In the genomic region with DNA sequence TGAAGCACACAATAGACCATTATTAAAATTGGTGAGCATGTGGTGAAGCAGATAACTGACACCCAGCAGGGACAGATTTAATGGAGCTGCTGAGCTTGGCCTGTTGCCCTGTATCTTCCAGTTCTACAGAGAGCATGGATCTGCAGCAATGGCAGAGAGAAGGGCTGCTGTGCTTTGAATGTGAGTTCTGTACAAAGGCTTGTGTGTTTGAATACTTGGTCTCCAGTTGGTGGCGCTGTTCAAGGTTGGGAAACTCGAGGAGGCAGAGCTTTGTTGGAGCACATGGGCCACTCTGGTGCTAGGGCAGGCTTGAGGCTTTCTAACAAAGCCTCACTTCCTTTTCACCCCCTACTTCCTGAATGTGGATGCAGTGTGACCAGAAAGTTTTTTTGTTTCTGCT, we compare ENCODE assay signal across 8 mouse cellular contexts.
DNase-seq lines count a peak whose midpoint lies in the region; ATAC-seq and TF ChIP-seq lines count a peak whose summit lies in the region.

No protein-coding gene starts in this region.

- no peaks in the 10 kb centered on the region for H3K27me3 ChIP-seq in hindbrain, embryonic 11.5 days (ENCODE audit: control insufficient read depth, insufficient read depth, low read length)
- H3K27me3 ChIP-seq in midbrain, embryonic 14.5 days (ENCODE audit: control insufficient read depth, insufficient read depth, low read length) = no peaks in the 10 kb centered on the region
- H3K27me3 ChIP-seq in lung, postnatal 0 days (replicated peaks; ENCODE audit: insufficient read depth, low read length) = no peaks in the 10 kb centered on the region

- TF ChIP-seq CTCF in lung, postnatal 0 days (IDR thresholded peaks at IDR 0.05) = no peak

- peak; percentile 21 for DNase-seq in adrenal gland, postnatal 14 days
- DNase-seq in adrenal gland, adult 2 months = no peak
- DNase-seq in cerebellum, adult 9-11 months = peak; percentile 83
- DNase-seq in hindbrain, embryonic 11.5 days (ENCODE audit: low spot score) = peak; percentile 61
- peak; percentile 74 for DNase-seq in midbrain, embryonic 14.5 days
- no peak for DNase-seq in ovary, postnatal 14 days (ENCODE audit: low spot score)
- DNase-seq in lung, postnatal 0 days (ENCODE audit: low spot score) = no peak
- DNase-seq in heart, postnatal 25 days (ENCODE audit: low spot score) = no peak

- 7% methylated on average over 2 of the region's 2 CpGs for WGBS in hindbrain, embryonic 11.5 days
- 4% methylated on average over 2 of the region's 2 CpGs for WGBS in midbrain, embryonic 14.5 days
- 10% methylated on average over 2 of the region's 2 CpGs for WGBS in lung, postnatal 0 days

- H3K36me3 ChIP-seq in hindbrain, embryonic 11.5 days (ENCODE audit: control insufficient read depth, insufficient read depth, low read length) = no peaks in the 10 kb centered on the region
- H3K36me3 ChIP-seq in midbrain, embryonic 14.5 days (ENCODE audit: control insufficient read depth, insufficient read depth, low read length) = no peaks in the 10 kb centered on the region
- no peaks in the 10 kb centered on the region for H3K36me3 ChIP-seq in lung, postnatal 0 days (ENCODE audit: insufficient read depth, low read length)

- no peaks in the 10 kb centered on the region for H3K9me3 ChIP-seq in hindbrain, embryonic 11.5 days (ENCODE audit: control insufficient read depth, low read length)
- no peaks in the 10 kb centered on the region for H3K9me3 ChIP-seq in midbrain, embryonic 14.5 days (ENCODE audit: control insufficient read depth, low read length)
- H3K9me3 ChIP-seq in lung, postnatal 0 days (ENCODE audit: low read length) = no peaks in the 10 kb centered on the region

- TF ChIP-seq EP300 in lung, postnatal 0 days (IDR thresholded peaks at IDR 0.05) = no peak

- peak; percentile 75 for ATAC-seq in hindbrain, embryonic 11.5 days (ENCODE audit: low FRiP score)
- ATAC-seq in midbrain, embryonic 14.5 days (ENCODE audit: low FRiP score, low TSS enrichment) = peak; percentile 70; the same call in 1 of the 2 replicates
- no peak for ATAC-seq in lung, postnatal 0 days

- no peak overlapping the region for H3K4me3 ChIP-seq in hindbrain, embryonic 11.5 days (ENCODE audit: low read depth, low read length)
- no peak overlapping the region for H3K4me3 ChIP-seq in midbrain, embryonic 14.5 days (replicated peaks; ENCODE audit: low read depth, low read length)
- no peak overlapping the region for H3K4me3 ChIP-seq in lung, postnatal 0 days (ENCODE audit: low read depth, low read length)

- H3K9ac ChIP-seq in hindbrain, embryonic 11.5 days (ENCODE audit: low read depth, low read length) = no peak overlapping the region
- no peak overlapping the region for H3K9ac ChIP-seq in midbrain, embryonic 14.5 days (replicated peaks; ENCODE audit: low read length)
- H3K9ac ChIP-seq in lung, postnatal 0 days (replicated peaks; ENCODE audit: low read depth) = no peak overlapping the region

- intact Hi-C loops in heart, postnatal 25 days (cut with DNase I) = no loop called here

- no peaks in the 10 kb centered on the region for H3K4me1 ChIP-seq in hindbrain, embryonic 11.5 days (replicated peaks; ENCODE audit: control insufficient read depth, insufficient read depth, low read length)
- H3K4me1 ChIP-seq in midbrain, embryonic 14.5 days (ENCODE audit: control insufficient read depth, insufficient read depth, low read length) = 0 out of 2 replicates have a peak, but pooled peaks cover 6% of the 10 kb centered on the region
- H3K4me1 ChIP-seq in lung, postnatal 0 days (ENCODE audit: insufficient read depth, low read depth, low read length) = no peaks in the 10 kb centered on the region

- H3K27ac ChIP-seq in hindbrain, embryonic 11.5 days (ENCODE audit: low read depth, low read length) = no peak overlapping the region
- H3K27ac ChIP-seq in midbrain, embryonic 14.5 days (replicated peaks; ENCODE audit: low read depth, low read length) = peak overlapping the region; percentile 47; the same call in 1 of the 2 replicates
- no peak overlapping the region for H3K27ac ChIP-seq in lung, postnatal 0 days (ENCODE audit: low read length)

- H3K4me2 ChIP-seq in hindbrain, embryonic 11.5 days (replicated peaks; ENCODE audit: low read depth, low read length) = no peak overlapping the region
- no peak overlapping the region for H3K4me2 ChIP-seq in midbrain, embryonic 14.5 days (ENCODE audit: low read length)
- no peak overlapping the region for H3K4me2 ChIP-seq in lung, postnatal 0 days (replicated peaks; ENCODE audit: low read depth, low read length)

Comparison
In these comparisons a context has a peak if more than half of its experiments do, and no peak if none do; other contexts are left out.
1. DNase-seq: peak in adrenal gland, postnatal 14 days (single experiment), cerebellum, adult 9-11 months (single experiment), hindbrain, embryonic 11.5 days (single experiment) and midbrain, embryonic 14.5 days (single experiment); none in adrenal gland, adult 2 months (single experiment), ovary, postnatal 14 days (single experiment), lung, postnatal 0 days (single experiment) and heart, postnatal 25 days (single experiment).